Mouse (Mus musculus) kidney, postnatal 0 days (tissue): ENCODE measurements at regions not wholly inside any gene's neighbourhood (a gene's known extent, or its start where the extent isn't known, plus 50 kb on each side); places are given as distances from the start of the nearest gene placed in this dataset.
A peak's percentile ranks its signal among the peaks of the same experiment; 100 is the strongest.

Experiments used
- ATAC-seq: fragments of 200-750 bp; cut with Nextera tagmentation; replicated peaks from 2 replicates; pipeline ENCODE4 v1.8.0; 2017; ENCODE audit warnings: low read depth, moderate number of reproducible peaks, moderate TSS enrichment, moderate library complexity; ENCODE audit not compliant: low FRiP score
- DNase-seq: peaks from one replicate; pipeline ENCODE4 v3.0.0-alpha.2; 2016; ENCODE audit warnings: low spot score
- H3K27ac ChIP-seq: fragments of 300-500 bp; sonication (generic); 2 replicates; pipeline ENCODE4 v1.5.1; 2014; ENCODE audit warnings: mild to moderate bottlenecking
- H3K27me3 ChIP-seq: fragments of 300-500 bp; sonication (generic); 2 replicates; pipeline ENCODE4 v1.6.1; 2014; ENCODE audit warnings: low read length, mixed read lengths; ENCODE audit not compliant: insufficient read depth
- H3K36me3 ChIP-seq: fragments of 300-500 bp; sonication (generic); 2 replicates; pipeline ENCODE4 v1.6.1; 2014; ENCODE audit warnings: low read length, mixed read lengths; ENCODE audit not compliant: insufficient read depth
- H3K4me1 ChIP-seq: fragments of 300-500 bp; sonication (generic); replicated peaks from 2 replicates; pipeline ENCODE4 v1.6.1; 2014; ENCODE audit warnings: antibody characterized with exemption, low read length, mixed read lengths; ENCODE audit not compliant: insufficient read depth
- H3K4me2 ChIP-seq: fragments of 300-500 bp; sonication (generic); 2 replicates; pipeline ENCODE4 v1.6.1; 2014; ENCODE audit warnings: mild to moderate bottlenecking, low read length, moderate library complexity, mixed read lengths
- H3K4me3 ChIP-seq: fragments of 300-500 bp; sonication (generic); replicated peaks from 2 replicates; pipeline ENCODE4 v1.5.1; 2014; ENCODE audit warnings: low read depth, low read length
- H3K9ac ChIP-seq: fragments of 300-500 bp; sonication (generic); 2 replicates; pipeline ENCODE4 v1.6.1; 2014; ENCODE audit warnings: low read depth, low read length
- H3K9me3 ChIP-seq: fragments of 300-500 bp; sonication (generic); replicated peaks from 2 replicates; pipeline ENCODE4 v1.6.1; 2016; ENCODE audit warnings: low read length, inconsistent platforms, mixed read lengths
- CTCF ChIP-seq: IDR thresholded peaks from 2 replicates; pipeline ENCODE4 v1.5.1; 2016; ENCODE audit warnings: antibody characterized with exemption, low read depth, mild to moderate bottlenecking, moderate library complexity
- WGBS: fragments of 180-500 bp; shearing (Covaris S2); extraction: QIAGEN DNeasy Blood & Tissue Kit; methylation state at CpG from one replicate; pipeline ENCODE4 v1.1.7; 2014; 5-methylcytosine and 5-hydroxymethylcytosine counted together

DNA sequence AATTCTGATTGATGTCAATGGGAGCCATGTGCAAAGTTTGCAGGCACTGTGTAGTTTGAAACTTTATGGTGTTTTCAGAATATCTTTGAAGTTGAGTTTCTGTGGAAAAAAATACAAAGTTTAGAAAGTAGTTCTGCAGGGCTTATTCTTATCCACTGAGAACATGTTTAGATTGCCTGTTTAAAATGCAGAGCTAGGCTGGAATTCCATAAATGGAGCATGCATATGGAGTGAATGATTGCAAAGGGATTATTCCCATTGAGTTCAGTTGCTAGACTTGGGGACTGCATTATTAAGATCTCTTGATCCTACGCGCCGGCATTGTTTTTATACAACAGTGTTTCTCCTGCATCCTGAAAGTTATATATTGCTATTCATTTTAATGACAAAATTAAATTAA, 397.8 kb upstream of the Gm21833 start:
- WGBS, result 95% methylated on average over 3 of the region's 3 CpGs
- TF ChIP-seq CTCF, result no peak
- H3K4me3 ChIP-seq, result no peak overlapping the region
- no peak overlapping the region for H3K9ac ChIP-seq
- ATAC-seq (no peak), DNase-seq (no peak)
- H3K27ac ChIP-seq, result no peak overlapping the region
- no peaks in the 10 kb centered on the region for H3K4me1 ChIP-seq
- H3K9me3 ChIP-seq, result no peaks in the 10 kb centered on the region
- H3K27me3 ChIP-seq, result no peaks in the 10 kb centered on the region
- no peaks in the 10 kb centered on the region for H3K36me3 ChIP-seq
- H3K4me2 ChIP-seq, result no peak overlapping the region

- Histone ChIP-seq H3K9me3 (no peaks in the 10 kb centered on the region), H3K9ac (no peak overlapping the region), H3K4me3 (no peak overlapping the region), H3K27me3 (no peaks in the 10 kb centered on the region), H3K36me3 (no peaks in the 10 kb centered on the region), H3K4me2 (no peak overlapping the region), H3K27ac (no peak overlapping the region), H3K4me1 (no peaks in the 10 kb centered on the region)
- TF ChIP-seq CTCF, result no peak
- WGBS, result 74% methylated on average over 3 of the region's 3 CpGs
- ATAC-seq (no peak), DNase-seq (no peak)
These were observed 397.1 kb upstream of the Gm21833 start for GRCm38 (mm10) chr16:82431075-82431474.

DNA sequence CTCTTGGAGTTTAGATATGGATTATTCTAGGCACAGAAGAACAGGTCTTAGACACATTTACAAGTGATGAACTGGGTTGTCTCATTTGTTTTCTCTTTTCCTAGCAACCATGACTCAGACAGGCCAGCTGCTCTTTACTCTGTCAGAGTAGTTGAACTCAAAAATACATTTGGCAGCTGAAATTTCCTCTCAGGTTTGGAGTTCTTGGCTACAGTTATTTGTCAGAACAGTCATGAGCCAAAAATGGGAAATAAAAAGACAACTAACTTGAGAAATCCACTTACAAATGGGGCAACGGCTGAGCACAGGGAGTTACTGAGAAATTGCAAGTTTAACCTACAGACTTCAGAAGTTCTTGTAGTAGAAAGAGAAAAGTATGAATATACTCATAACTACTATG, 396.4 kb upstream of the Gm21833 start:
- Histone ChIP-seq H3K4me3 (no peak overlapping the region), H3K4me2 (no peak overlapping the region), H3K9ac (no peak overlapping the region), H3K36me3 (no peaks in the 10 kb centered on the region), H3K27me3 (no peaks in the 10 kb centered on the region), H3K9me3 (no peaks in the 10 kb centered on the region), H3K4me1 (no peaks in the 10 kb centered on the region), H3K27ac (no peak overlapping the region)
- no peak for TF ChIP-seq CTCF
- no peak for DNase-seq
- whole genome bisulfite sequencing, result 91% methylated on average over 1 of the region's 1 CpGs
- no peak for ATAC-seq

DNA sequence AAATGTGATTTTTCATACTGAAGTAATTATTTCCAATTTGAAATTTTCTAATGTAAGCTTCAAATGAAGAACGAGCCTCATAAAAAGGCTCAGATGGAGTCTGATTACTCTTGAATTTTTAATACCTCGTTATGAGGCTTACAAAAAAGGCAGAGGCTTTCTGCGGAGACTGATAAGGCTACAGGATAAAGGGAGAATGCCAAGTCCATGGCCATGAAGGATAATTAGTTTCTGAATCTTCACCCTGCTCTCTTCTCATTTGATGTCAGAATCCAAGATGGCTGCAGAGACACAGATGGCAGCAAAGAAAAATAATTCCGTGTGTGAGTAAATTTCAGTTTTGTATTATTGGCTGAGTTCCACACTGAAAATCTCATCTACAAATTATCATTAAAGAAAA, 367.3 kb upstream of the Gm21833 start:
- DNase-seq, result no peak
- TF ChIP-seq CTCF, result no peak
- Histone ChIP-seq H3K9me3 (no peaks in the 10 kb centered on the region), H3K27ac (no peak overlapping the region), H3K27me3 (no peaks in the 10 kb centered on the region), H3K9ac (no peak overlapping the region), H3K4me1 (no peaks in the 10 kb centered on the region), H3K36me3 (no peaks in the 10 kb centered on the region), H3K4me2 (no peak overlapping the region), H3K4me3 (no peak overlapping the region)
- WGBS, result 88% methylated on average over 4 of the region's 4 CpGs
- no peak for ATAC-seq

DNA sequence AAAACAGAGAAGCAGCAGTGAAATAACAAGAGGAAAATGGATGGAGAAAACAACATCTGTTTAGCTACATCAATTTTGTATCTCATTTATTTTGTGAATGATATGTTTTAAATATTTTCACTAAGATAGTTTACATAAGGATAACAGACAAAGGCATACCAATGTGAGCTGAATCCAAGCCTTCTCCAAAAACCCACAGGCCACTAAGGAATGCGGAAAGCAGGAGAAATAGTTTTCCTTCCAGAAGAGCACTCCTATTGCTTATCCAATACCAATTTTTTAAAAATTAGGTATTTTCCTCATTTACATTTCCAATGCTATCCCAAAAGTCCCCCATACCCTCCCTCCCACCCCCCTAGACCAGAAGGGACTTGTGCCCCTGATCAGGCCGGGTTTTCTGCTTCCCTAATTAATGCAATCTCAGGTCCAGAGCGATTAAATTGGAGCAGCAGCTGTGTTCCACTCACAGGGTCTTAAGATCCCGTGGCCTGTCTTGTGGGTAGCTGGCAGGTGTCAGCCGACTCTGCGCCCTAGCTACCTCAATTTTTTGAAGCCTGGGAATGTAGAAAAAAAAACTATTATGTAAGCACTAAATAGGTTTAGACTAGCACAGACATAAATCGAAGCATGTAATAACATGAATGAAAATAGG, 357.3 kb upstream of the Gm21833 start:
- Histone ChIP-seq H3K36me3 (no peaks in the 10 kb centered on the region), H3K9ac (no peak overlapping the region), H3K4me3 (no peak overlapping the region), H3K4me2 (no peak overlapping the region), H3K9me3 (no peaks in the 10 kb centered on the region), H3K27me3 (no peaks in the 10 kb centered on the region), H3K27ac (no peak overlapping the region), H3K4me1 (no peaks in the 10 kb centered on the region)
- DNase-seq (no peak), ATAC-seq (no peak)
- no peak for TF ChIP-seq CTCF
- WGBS, result 66% methylated on average over 7 of the region's 7 CpGs

DNA sequence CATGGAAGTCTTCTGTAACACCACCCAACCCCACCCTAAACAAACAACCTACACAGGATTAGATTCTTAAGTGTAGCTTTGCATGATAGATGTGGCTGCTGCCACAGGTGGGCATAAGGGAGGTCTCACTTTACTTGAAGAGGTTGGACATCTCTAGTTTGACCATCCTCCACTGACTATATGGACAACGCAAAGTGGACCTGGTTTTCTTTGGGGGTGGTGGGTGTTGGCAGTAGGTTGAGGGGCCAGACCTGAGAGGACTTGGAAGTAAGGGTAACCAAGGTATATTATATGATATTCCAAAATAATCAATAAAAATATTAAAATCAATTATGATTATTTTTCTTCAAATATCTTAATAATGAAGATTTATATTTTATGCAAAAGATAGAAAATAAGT, 307.8 kb upstream of the Gm21833 start:
- ATAC-seq (no peak), DNase-seq (no peak)
- WGBS, result 90% methylated on average over 1 of the region's 1 CpGs
- Histone ChIP-seq H3K4me2 (no peak overlapping the region), H3K36me3 (no peaks in the 10 kb centered on the region), H3K27ac (no peak overlapping the region), H3K9ac (no peak overlapping the region), H3K4me1 (no peaks in the 10 kb centered on the region), H3K4me3 (no peak overlapping the region), H3K27me3 (no peaks in the 10 kb centered on the region), H3K9me3 (no peaks in the 10 kb centered on the region)
- no peak for TF ChIP-seq CTCF

- ATAC-seq, result no peak
- H3K27me3 ChIP-seq, result no peaks in the 10 kb centered on the region
- H3K4me1 ChIP-seq, result no peaks in the 10 kb centered on the region
- H3K9ac ChIP-seq, result no peak overlapping the region
- peak; percentile 54 for TF ChIP-seq CTCF
- DNase-seq, result peak; percentile 12
- H3K9me3 ChIP-seq, result no peaks in the 10 kb centered on the region
- no peak overlapping the region for H3K4me3 ChIP-seq
- H3K27ac ChIP-seq, result no peak overlapping the region
- H3K4me2 ChIP-seq, result no peak overlapping the region
- H3K36me3 ChIP-seq, result no peaks in the 10 kb centered on the region
These were observed 306.6 kb upstream of the Gm21833 start for GRCm38 (mm10) chr16:82521582-82521981.
